Mouse (Mus musculus) cerebellum, adult 2 months (tissue): ENCODE results near the gene Hmx1.

Source experiments
- CTCF ChIP-seq: fragments of 200-500 bp; IDR thresholded peaks from 2 replicates; pipeline ENCODE4 v1.5.1; 2011; ENCODE audit warnings: low read depth, mild to moderate bottlenecking, control low read depth, low read length, moderate library complexity, borderline replicate concordance; ENCODE audit not compliant: insufficient read depth
- POLR2A ChIP-seq: fragments of 200-500 bp; IDR thresholded peaks from 2 replicates; pipeline ENCODE4 v1.6.1; 2011; ENCODE audit warnings: low read length, control low read depth, borderline replicate concordance; ENCODE audit not compliant: insufficient read depth

DNA sequence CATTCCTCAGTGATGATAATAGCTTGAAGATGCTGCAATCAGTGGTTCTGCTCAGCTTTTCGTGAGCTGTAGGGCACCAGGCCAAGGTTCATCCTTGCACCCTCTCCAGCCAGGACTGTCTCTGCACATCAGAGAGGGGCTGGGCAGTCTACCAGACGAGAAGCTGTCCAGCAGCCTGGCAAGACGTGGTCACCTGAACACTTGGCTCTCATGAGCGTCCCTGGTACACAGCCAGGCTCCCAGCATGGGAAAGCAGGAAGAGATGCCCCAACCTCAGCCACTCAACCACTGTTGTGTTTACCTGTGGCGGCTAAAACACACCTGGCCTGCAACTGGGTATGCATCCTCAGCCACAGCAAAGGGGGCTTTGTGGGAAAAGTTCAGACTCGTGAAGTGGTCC lies 20.0 kb upstream of the Hmx1 start:
- TF ChIP-seq CTCF: no peak
- TF ChIP-seq POLR2A: no peak
